8 mouse cellular contexts compared by ENCODE assay signal in the genomic region with DNA sequence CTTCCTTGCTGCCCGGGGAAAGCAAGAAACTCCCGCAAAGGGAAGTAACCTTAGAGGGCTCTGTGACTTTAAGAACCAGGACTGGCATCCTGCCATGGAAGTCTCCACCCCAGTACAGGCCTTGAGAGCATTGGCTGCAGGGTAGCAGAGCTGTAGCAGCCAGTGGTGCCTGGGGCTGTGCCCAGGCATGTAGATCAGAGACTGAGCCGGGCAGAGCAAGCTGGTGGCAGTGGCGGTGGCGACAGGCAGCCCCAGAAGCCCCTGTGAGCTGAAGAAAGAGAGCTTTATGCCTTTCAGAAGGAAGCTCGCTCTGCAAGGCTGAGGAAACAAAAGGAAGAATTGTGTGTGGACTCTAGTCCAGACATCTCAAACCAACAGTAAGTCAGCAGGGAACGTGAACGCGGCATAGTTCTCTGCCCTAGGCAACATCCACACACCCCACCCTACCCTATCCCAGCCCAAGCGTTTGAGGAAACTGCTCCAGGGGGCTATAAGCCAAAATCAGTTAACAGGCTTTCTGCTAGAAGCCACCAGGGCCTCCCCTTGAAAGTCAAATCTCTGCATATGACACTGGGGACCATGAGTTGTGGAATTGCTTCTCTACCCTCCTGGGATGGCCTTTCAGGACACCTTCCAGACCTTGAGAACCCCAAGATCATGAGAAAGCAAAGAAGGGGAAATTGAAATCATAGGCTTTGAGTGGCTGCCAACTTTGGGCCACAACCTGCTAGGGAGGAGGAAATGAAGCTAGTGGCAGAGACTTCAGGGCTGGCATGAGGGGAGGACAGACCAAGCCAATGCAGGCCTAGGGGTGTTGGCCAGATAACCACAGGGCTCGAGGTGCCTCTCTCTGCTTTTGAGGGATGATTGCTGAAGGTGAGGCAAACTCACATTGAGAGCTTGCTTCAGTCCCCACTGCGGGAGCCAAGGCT. TPM values are rescaled to one million over a fixed set of nuclear protein-coding genes. Genes with fewer than 3 reads are reported as not detected.
DNase-seq lines count a peak whose midpoint lies in the region; ATAC-seq and TF ChIP-seq lines count a peak whose summit lies in the region.

Gene Dglucy (plus strand): TSS at position 124 of the 932 bp plus-strand sequence.

- peak within 1 kb of the TSS; percentile 37; the same call in 1 of the 2 replicates for H3K9ac ChIP-seq in hindbrain, embryonic 15.5 days

- CTCF ChIA-PET in Patski (lab: Charles Lee): no interaction called here

- POLR2A ChIA-PET in Patski (lab: Charles Lee): no interaction called here

- 33% methylated on average over 12 of the region's 12 CpGs for WGBS in hindbrain, embryonic 15.5 days

- H3K27me3 ChIP-seq in Patski: no peaks in the 10 kb centered on the region
- H3K27me3 ChIP-seq in hindbrain, embryonic 15.5 days: no peaks in the 10 kb centered on the region

- peak; percentile 93 for ATAC-seq in Patski
- ATAC-seq in hindbrain, embryonic 15.5 days (ENCODE audit: low FRiP score, low read depth): peak; percentile 98

- H3K4me3 ChIP-seq in gastrocnemius, adult 2 months: peak within 1 kb of the TSS; percentile 79
- H3K4me3 ChIP-seq in hindbrain, embryonic 15.5 days: peak within 1 kb of the TSS; percentile 29

- in situ Hi-C loops in Patski (cut with MboI; ENCODE audit: low pct_unique_long_range_greater_than_20kb): no loop called here

- peak; percentile 42 for DNase-seq in Patski (ENCODE audit: low read depth, low spot score)
- DNase-seq in cerebellum, adult 9-11 months: peak; percentile 91
- DNase-seq in gastrocnemius, adult 2 months: peak; percentile 94
- DNase-seq in layer of hippocampus, postnatal 36 days: peak; percentile 76 to 81
- peak; percentile 98 for DNase-seq in lung, postnatal 36 days
- DNase-seq in right cerebral cortex, postnatal 14 days: peak; percentile 89
- peak; percentile 95 for DNase-seq in urinary bladder, postnatal 14 days (ENCODE audit: low spot score)

- no peaks in the 10 kb centered on the region for H3K9me3 ChIP-seq in hindbrain, embryonic 15.5 days

- H3K4me2 ChIP-seq in hindbrain, embryonic 15.5 days: peak within 1 kb of the TSS; percentile 49

- peak within 1 kb of the TSS; percentile 90 for H3K27ac ChIP-seq in gastrocnemius, adult 2 months
- H3K27ac ChIP-seq in hindbrain, embryonic 15.5 days (replicated peaks): peak within 1 kb of the TSS; percentile 83

- peaks cover 20% of the 10 kb centered on the region for H3K4me1 ChIP-seq in hindbrain, embryonic 15.5 days (replicated peaks)

- no peak for TF ChIP-seq CTCF in Patski (IDR thresholded peaks at IDR 0.05)
- no peak for TF ChIP-seq CTCF in gastrocnemius, adult 2 months (IDR thresholded peaks at IDR 0.05)

- H3K36me3 ChIP-seq in hindbrain, embryonic 15.5 days: no peaks in the 10 kb centered on the region

- intact Hi-C loops in gastrocnemius, adult 2 months (cut with DNase I): loop anchor here (1.0 to 5.0 kb wide), 4 partner anchors 31 to 1928 kb away; no protein-coding TSS in a partner anchor

RNA-seq across cellular contexts. Expression of gene Dglucy, which starts in this region (rescaled TPM):
- polyA plus RNA-seq in Patski (2021): 17.9 TPM
- total RNA-seq in gastrocnemius, adult 2 months (2021): 10 to 100 TPM; 19.1 to 21.6 TPM
- 2.9 and 3.5 TPM in 2 replicates for polyA plus RNA-seq in hindbrain, embryonic 15.5 days (2015; fragmentation: Nextera tagmentation; extraction: Ambion mirVana)
- total RNA-seq in layer of hippocampus, postnatal 36 days (2021): 10 to 100 TPM in 1 of 2 experiments, 1 to 10 TPM in 1; 5.8 to 10.3 TPM

Comparison
In these comparisons a context has a peak if more than half of its experiments do, and no peak if none do; other contexts are left out.
1. Peak in every context shown above with its lines: DNase-seq, ATAC-seq, H3K4me3 ChIP-seq and H3K27ac ChIP-seq.
2. DNase-seq: peak in every context shown above with its lines; median percentile 98 in lung, postnatal 36 days; 95 in urinary bladder, postnatal 14 days; 94 in gastrocnemius, adult 2 months; 91 in cerebellum, adult 9-11 months; 89 in right cerebral cortex, postnatal 14 days; 78 in layer of hippocampus, postnatal 36 days; 42 in Patski.